Mouse (Mus musculus): ENCODE measurements at regions not wholly inside any gene's neighbourhood (a gene's known extent, or its start where the extent isn't known, plus 50 kb on each side); places are given as distances from the start of the nearest gene placed in this dataset.

DNA sequence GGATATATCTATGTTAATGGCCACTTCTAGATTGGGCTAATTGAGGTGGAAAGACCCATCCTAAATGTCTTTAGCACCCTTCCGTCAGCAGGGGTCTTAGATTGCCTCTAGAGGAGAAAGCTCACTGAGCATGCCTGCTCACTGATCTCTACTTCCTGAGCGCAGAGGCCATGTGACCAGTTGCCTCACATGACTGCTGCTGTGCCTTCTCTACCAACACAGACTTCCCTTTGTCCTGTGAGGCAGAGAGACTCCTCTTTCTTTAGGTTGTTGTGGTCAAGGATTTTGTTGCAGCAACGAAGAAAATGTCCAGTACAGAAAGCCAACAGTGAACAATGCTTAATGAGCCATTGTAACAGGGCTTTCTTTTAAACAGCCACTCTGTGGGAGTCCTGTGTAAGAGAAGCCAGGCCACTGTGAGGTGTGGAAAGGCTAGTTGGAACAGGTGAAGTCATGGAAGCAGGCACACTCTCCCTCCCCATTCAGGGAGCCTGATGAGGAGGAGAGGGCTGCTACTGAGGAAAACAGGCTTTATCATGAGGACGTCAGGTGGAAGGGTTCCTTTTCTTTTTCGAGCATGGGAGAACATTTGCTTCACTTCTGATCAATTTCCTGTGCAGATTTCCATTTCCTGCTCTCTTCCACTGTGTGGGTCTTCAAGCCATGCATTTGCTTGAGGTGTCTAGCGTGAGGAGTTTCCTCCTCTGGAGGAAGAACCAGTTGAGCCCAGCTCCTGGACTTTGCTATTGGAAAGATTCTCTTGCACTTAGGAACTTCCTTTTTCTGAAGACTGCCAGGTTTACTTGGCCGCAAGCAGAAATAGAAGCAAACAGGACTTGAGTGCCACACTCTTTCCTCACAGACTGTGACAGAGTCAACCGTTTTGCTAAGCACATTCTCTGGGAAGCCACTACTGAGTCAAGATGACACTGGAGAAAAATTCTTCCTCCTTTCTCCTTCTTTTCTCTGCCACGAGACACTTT is 290.7 kb upstream of the Adgrl2 start:
- 86% methylated on average over 9 of the region's 9 CpGs for WGBS
- no peaks in the 10 kb centered on the region for H3K4me1 ChIP-seq (ENCODE audit: control insufficient read depth, insufficient read depth, low read depth, low read length)

DNA sequence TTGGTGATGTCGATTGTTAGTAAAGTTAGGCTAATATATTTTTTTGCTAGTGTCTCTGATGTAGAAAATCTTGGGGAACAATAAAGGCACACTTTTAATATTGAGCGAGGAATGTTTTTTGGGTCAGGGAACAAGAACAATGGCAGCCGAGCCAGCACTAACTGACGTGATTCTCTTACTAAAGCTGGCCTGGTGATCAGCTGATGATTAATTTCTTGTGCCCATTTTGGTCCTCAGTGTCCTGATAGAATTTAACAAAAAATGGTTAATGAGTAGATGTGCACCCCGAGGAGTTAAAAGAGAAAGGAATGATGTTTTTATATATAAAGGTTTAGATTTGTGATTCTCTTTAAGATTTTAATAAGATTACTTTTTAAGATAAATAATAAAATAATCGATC is 289.0 kb upstream of the Adgrl2 start:
- H3K4me3 ChIP-seq (ENCODE audit: low read length) = no peak overlapping the region

More for the DNA sequence above, 290.7 kb upstream of the Adgrl2 start:
- Histone ChIP-seq H3K4me3 (ENCODE audit: low read length) (no peak overlapping the region), H3K9me3 (ENCODE audit: control insufficient read depth, low read length) (no peaks in the 10 kb centered on the region), H3K27me3 (replicated peaks; ENCODE audit: control insufficient read depth, insufficient read depth, low read length) (no peaks in the 10 kb centered on the region), H3K27ac (ENCODE audit: low read depth, low read length) (no peak overlapping the region), H3K36me3 (ENCODE audit: control insufficient read depth, insufficient read depth, low read length) (no peaks in the 10 kb centered on the region), H3K9ac (ENCODE audit: low read depth, low read length) (no peak overlapping the region), H3K4me2 (ENCODE audit: low read length) (no peak overlapping the region)
- no peak for ATAC-seq

DNA sequence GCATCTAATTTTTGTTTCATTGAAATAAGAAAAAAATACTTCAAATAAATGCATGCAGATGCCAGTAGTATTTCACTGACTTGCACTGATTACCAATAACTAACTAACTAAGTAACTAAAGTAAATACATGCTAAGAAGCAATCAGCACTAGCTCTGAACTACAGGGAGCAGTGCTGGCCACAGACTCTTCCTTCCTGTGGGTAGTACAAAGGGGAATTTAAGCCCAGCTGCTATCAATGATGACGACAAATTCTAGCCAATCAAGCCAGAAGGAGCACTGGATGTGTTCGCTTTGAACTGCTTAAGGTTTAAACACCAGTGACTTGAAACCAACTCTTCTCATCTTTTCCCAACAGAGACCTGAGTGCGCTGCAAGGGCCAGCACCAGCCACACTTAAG is 287.5 kb upstream of the Adgrl2 start:
- Histone ChIP-seq H3K9me3 (ENCODE audit: control insufficient read depth, low read length) (no peaks in the 10 kb centered on the region), H3K9ac (ENCODE audit: low read depth, low read length) (no peak overlapping the region), H3K4me3 (ENCODE audit: low read length) (no peak overlapping the region), H3K4me2 (ENCODE audit: low read length) (no peak overlapping the region), H3K4me1 (ENCODE audit: control insufficient read depth, insufficient read depth, low read depth, low read length) (no peaks in the 10 kb centered on the region), H3K36me3 (ENCODE audit: control insufficient read depth, insufficient read depth, low read length) (no peaks in the 10 kb centered on the region), H3K27me3 (replicated peaks; ENCODE audit: control insufficient read depth, insufficient read depth, low read length) (no peaks in the 10 kb centered on the region), H3K27ac (ENCODE audit: low read depth, low read length) (no peak overlapping the region)
- ATAC-seq = no peak
- WGBS = 80% methylated on average over 3 of the region's 3 CpGs

More for the DNA sequence above, 289.0 kb upstream of the Adgrl2 start:
- Histone ChIP-seq H3K4me1 (ENCODE audit: control insufficient read depth, insufficient read depth, low read depth, low read length) (no peaks in the 10 kb centered on the region), H3K9me3 (ENCODE audit: control insufficient read depth, low read length) (no peaks in the 10 kb centered on the region), H3K9ac (ENCODE audit: low read depth, low read length) (no peak overlapping the region), H3K36me3 (ENCODE audit: control insufficient read depth, insufficient read depth, low read length) (no peaks in the 10 kb centered on the region), H3K27me3 (replicated peaks; ENCODE audit: control insufficient read depth, insufficient read depth, low read length) (no peaks in the 10 kb centered on the region), H3K4me2 (ENCODE audit: low read length) (no peak overlapping the region), H3K27ac (ENCODE audit: low read depth, low read length) (no peak overlapping the region)
- WGBS = 48% methylated on average over 6 of the region's 6 CpGs
- no peak for ATAC-seq

DNA sequence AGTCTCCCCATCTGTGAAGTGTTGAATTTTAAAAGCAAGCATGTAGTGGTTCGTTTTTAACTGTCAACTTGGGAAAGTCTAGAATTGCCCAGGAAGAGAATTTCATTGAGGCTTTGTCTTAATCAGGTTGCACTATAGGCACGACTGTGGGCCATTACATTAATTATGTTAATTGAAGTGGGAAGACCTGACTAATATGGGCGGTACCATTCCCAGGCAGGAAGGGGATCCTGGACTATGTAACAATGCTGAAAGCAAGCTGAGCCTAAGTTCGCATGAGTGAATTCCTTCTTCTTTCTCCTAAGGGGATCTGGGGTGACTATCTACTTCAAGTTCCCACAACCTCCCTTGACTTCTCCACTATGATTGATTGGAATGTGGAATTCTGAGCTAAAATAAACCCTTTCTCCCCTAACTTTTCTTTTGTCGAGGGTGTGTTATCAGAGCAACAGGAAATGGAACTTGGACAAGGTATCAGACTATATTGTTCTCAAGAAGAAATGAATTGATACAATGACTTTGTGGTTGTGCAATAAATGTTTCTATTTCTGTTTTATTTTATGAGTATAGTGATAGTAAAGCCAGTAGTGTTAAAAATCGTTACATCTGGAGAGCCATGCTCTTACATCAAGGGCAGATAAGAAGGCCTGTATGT is 285.2 kb upstream of the Adgrl2 start:
- H3K4me1 ChIP-seq (ENCODE audit: control insufficient read depth, insufficient read depth, low read depth, low read length) = no peaks in the 10 kb centered on the region
- 79% methylated on average over 6 of the region's 6 CpGs for WGBS
- H3K4me3 ChIP-seq (ENCODE audit: low read length) = no peak overlapping the region
- no peak overlapping the region for H3K4me2 ChIP-seq (ENCODE audit: low read length)
- no peaks in the 10 kb centered on the region for H3K9me3 ChIP-seq (ENCODE audit: control insufficient read depth, low read length)
- no peak overlapping the region for H3K9ac ChIP-seq (ENCODE audit: low read depth, low read length)
- H3K27me3 ChIP-seq (replicated peaks; ENCODE audit: control insufficient read depth, insufficient read depth, low read length) = no peaks in the 10 kb centered on the region
- no peaks in the 10 kb centered on the region for H3K36me3 ChIP-seq (ENCODE audit: control insufficient read depth, insufficient read depth, low read length)
- ATAC-seq = no peak
- H3K27ac ChIP-seq (ENCODE audit: low read depth, low read length) = no peak overlapping the region

DNA sequence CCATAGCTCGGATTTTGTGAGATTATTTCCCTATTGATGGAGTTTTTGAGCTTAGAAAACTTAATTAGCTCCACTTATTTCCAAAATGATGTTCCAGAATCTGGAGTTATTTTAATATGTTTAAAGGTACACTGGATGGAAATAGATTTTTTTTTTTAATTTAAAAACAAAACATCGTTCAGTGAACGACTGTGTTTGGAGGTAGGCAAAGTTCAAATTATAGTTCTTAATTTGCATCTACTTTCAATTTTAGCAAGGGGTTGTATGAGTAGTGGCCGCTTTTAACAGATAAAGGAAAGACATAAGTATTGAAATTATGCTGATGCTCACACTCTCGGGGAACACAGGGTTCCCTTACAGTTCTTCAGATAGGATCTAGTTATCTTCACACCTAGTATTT is 284.6 kb upstream of the Adgrl2 start:
- H3K27me3 ChIP-seq (replicated peaks; ENCODE audit: control insufficient read depth, insufficient read depth, low read length) = no peaks in the 10 kb centered on the region
- H3K4me2 ChIP-seq (ENCODE audit: low read length) = no peak overlapping the region
- H3K4me1 ChIP-seq (ENCODE audit: control insufficient read depth, insufficient read depth, low read depth, low read length) = no peaks in the 10 kb centered on the region
- H3K9me3 ChIP-seq (ENCODE audit: control insufficient read depth, low read length) = no peaks in the 10 kb centered on the region
- H3K27ac ChIP-seq (ENCODE audit: low read depth, low read length) = no peak overlapping the region
- H3K4me3 ChIP-seq (ENCODE audit: low read length) = no peak overlapping the region
- no peak overlapping the region for H3K9ac ChIP-seq (ENCODE audit: low read depth, low read length)
- 79% methylated on average over 5 of the region's 5 CpGs for WGBS
- no peak for ATAC-seq
- no peaks in the 10 kb centered on the region for H3K36me3 ChIP-seq (ENCODE audit: control insufficient read depth, insufficient read depth, low read length)

DNA sequence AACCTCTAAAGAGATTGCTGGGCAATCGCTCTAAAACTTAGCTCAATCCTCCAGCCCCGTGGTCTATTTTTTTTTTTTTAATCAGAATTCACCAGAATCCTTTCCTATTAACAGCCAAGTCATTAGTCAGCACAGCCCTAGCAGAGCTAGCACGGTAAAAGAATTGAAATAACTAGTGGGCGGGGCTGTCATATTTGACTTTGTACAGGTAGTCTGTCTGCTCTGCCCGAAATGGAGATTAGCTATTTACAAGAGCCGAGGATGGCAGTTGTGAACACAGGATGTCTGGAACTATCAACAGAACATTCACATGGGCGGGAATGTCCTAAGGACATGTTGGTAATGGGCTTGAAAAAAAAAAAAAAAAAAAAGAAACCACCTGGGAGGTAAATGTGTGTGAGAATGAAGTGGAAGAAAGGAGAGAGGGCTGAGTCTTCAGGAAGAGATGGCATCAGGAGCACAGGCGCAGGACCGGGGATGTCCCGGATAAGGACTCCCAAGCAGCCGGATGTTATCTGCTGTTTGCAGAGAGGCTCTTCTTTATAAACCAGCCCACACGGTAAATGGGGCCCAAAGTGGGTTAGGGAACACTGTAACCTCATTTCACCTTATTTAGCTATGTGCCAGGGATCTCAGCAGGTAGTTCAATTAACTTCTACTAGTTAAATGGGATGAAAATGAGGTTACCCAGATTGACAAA is 283.8 kb upstream of the Adgrl2 start:
- Histone ChIP-seq H3K27ac (ENCODE audit: low read depth, low read length) (no peak overlapping the region), H3K4me3 (ENCODE audit: low read length) (no peak overlapping the region), H3K27me3 (replicated peaks; ENCODE audit: control insufficient read depth, insufficient read depth, low read length) (no peaks in the 10 kb centered on the region), H3K36me3 (ENCODE audit: control insufficient read depth, insufficient read depth, low read length) (no peaks in the 10 kb centered on the region), H3K9ac (ENCODE audit: low read depth, low read length) (no peak overlapping the region), H3K4me1 (ENCODE audit: control insufficient read depth, insufficient read depth, low read depth, low read length) (no peaks in the 10 kb centered on the region), H3K4me2 (ENCODE audit: low read length) (peak overlapping the region; percentile 36), H3K9me3 (ENCODE audit: control insufficient read depth, low read length) (no peaks in the 10 kb centered on the region)
- WGBS = 61% methylated on average over 12 of the region's 12 CpGs
- ATAC-seq = peak; percentile 42; the same call in 1 of the 2 replicates

DNA sequence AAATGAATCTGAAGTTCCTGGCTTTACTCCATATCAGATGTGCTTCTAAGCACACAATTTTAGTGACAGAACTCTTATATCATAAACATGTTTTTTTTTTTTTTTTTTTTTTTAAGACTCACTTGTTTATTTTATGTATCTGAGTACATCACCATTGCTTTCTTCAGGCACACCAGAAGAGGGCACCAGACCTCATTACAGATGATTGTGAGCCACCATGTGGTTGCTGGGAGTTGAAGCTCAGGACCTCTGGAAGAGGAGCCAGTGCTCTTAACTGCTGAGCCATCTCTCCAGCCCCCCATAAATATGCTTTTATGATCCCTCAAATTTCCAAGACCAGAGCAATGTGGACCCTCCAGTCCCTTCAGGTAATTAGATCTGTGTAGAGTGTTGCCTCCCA is 280.1 kb upstream of the Adgrl2 start:
- ATAC-seq = no peak
- H3K27ac ChIP-seq (ENCODE audit: low read depth, low read length) = no peak overlapping the region
- no peaks in the 10 kb centered on the region for H3K36me3 ChIP-seq (ENCODE audit: control insufficient read depth, insufficient read depth, low read length)
- H3K4me2 ChIP-seq (ENCODE audit: low read length) = no peak overlapping the region
- no peaks in the 10 kb centered on the region for H3K27me3 ChIP-seq (replicated peaks; ENCODE audit: control insufficient read depth, insufficient read depth, low read length)
- H3K9ac ChIP-seq (ENCODE audit: low read depth, low read length) = no peak overlapping the region
- H3K4me1 ChIP-seq (ENCODE audit: control insufficient read depth, insufficient read depth, low read depth, low read length) = no peaks in the 10 kb centered on the region
- H3K4me3 ChIP-seq (ENCODE audit: low read length) = no peak overlapping the region
- no peaks in the 10 kb centered on the region for H3K9me3 ChIP-seq (ENCODE audit: control insufficient read depth, low read length)

DNA sequence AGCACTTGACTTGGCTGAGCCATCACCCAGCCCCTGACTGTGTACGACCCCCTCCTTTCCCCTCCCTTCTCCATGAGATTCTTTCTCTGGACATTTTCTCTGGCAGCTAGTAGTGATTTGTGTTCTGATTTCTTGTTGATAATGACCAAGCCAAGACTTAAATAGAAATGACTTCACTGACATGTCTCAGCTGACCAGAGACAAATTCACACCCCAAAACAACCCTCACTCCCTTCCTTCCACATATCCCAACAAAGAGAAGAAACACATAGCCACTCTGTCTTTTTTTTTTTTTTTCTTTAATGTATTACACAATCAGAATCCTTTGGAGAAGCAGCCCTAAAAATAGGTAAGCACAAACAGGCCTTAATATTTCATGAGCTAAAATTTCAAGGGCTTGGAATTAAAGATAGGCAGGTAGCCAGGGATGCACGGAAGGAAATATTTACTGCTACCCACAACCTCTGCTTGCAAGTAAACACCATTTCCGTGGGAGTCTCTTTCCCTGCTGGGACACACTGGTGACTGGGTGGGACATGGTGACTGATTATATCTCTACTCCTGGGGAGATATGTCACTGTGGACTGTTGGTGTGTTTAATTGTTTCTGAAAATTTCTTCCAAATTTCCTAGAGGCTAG is 272.1 kb upstream of the Adgrl2 start:
- Histone ChIP-seq H3K36me3 (ENCODE audit: control insufficient read depth, insufficient read depth, low read length) (no peaks in the 10 kb centered on the region), H3K9ac (ENCODE audit: low read depth, low read length) (no peak overlapping the region), H3K4me1 (ENCODE audit: control insufficient read depth, insufficient read depth, low read depth, low read length) (no peaks in the 10 kb centered on the region), H3K27me3 (replicated peaks; ENCODE audit: control insufficient read depth, insufficient read depth, low read length) (no peaks in the 10 kb centered on the region; the same call in 1 of the 2 replicates), H3K4me2 (ENCODE audit: low read length) (no peak overlapping the region), H3K4me3 (ENCODE audit: low read length) (no peak overlapping the region), H3K27ac (ENCODE audit: low read depth, low read length) (no peak overlapping the region), H3K9me3 (ENCODE audit: control insufficient read depth, low read length) (no peaks in the 10 kb centered on the region)
- WGBS = 75% methylated on average over 3 of the region's 3 CpGs
- ATAC-seq = no peak
